Mouse (Mus musculus): ENCODE data around the gene Col9a2. TPM values are rescaled to one million over a fixed set of nuclear protein-coding genes. Genes with fewer than 3 reads are reported as not detected.

Gene Col9a2
- polyA plus RNA-seq (2014; fragmentation: Nextera tagmentation; extraction: Ambion mirVana) = 8.1 and 10.5 TPM in 2 replicates

- Histone ChIP-seq H3K4me2 (ENCODE audit: low read depth, low read length) (peak within 1 kb of the TSS; percentile 63), H3K9me3 (ENCODE audit: control insufficient read depth, low read length) (no peaks in the 10 kb centered on the region), H3K36me3 (ENCODE audit: control insufficient read depth, insufficient read depth, low read length) (no peaks in the 10 kb centered on the region), H3K9ac (replicated peaks; ENCODE audit: low read depth, low read length) (peak within 1 kb of the TSS; percentile 63), H3K27ac (ENCODE audit: low read depth, low read length) (peak within 1 kb of the TSS; percentile 34; the same call in 1 of the 2 replicates), H3K27me3 (ENCODE audit: control insufficient read depth, insufficient read depth, low read length) (no peaks in the 10 kb centered on the region; the same call in 1 of the 2 replicates), H3K4me1 (ENCODE audit: control insufficient read depth, insufficient read depth, low read length) (peaks cover 10% of the 10 kb centered on the region; the same call in 1 of the 2 replicates), H3K4me3 (ENCODE audit: low read depth, low read length) (peak within 1 kb of the TSS; percentile 38)
- peak; percentile 52 for ATAC-seq (ENCODE audit: low read depth)
- WGBS = 5% methylated on average over 46 of the region's 46 CpGs
Measured at GRCm38 (mm10) chr4:121039331-121040115, at the start of gene Col9a2. TSS of gene Col9a2 (plus strand) at chr4:121039385.

- no peak overlapping the region for H3K9ac ChIP-seq (replicated peaks; ENCODE audit: low read depth, low read length)
Measured at GRCm38 (mm10) chr4:120992284-120992683, 46.9 kb upstream of the Col9a2 start.

DNA sequence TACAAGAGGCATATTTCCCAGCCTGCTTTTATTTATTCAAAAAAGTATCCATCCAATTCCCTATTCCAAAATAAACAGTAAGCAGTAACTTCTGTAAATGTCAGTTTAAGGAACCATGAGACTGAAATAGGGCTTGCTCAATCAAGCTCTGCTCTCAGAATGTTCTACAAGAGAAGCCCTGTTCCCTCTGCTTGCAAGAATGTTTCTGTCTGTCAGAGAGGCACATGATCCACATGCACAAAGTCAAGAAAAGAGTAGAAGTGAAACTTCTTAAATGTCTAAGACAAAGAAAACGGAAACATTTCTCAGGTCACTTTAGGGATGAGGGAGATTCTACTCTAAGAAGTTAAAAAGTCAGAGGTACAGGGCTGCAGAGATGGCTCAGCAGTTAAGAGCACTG lies 46.2 kb upstream of the Col9a2 start:
- Histone ChIP-seq H3K4me3 (ENCODE audit: low read depth, low read length) (no peak overlapping the region), H3K36me3 (ENCODE audit: control insufficient read depth, insufficient read depth, low read length) (no peaks in the 10 kb centered on the region), H3K4me2 (ENCODE audit: low read depth, low read length) (no peak overlapping the region), H3K9me3 (ENCODE audit: control insufficient read depth, low read length) (no peaks in the 10 kb centered on the region), H3K27ac (ENCODE audit: low read depth, low read length) (no peak overlapping the region), H3K27me3 (ENCODE audit: control insufficient read depth, insufficient read depth, low read length) (no peaks in the 10 kb centered on the region), H3K4me1 (ENCODE audit: control insufficient read depth, insufficient read depth, low read length) (no peaks in the 10 kb centered on the region), H3K9ac (replicated peaks; ENCODE audit: low read depth, low read length) (no peak overlapping the region)
- no peak for ATAC-seq (ENCODE audit: low read depth)
- WGBS = 98% methylated on average over 1 of the region's 1 CpGs

More at GRCm38 (mm10) chr4:120992284-120992683, 46.9 kb upstream of the Col9a2 start:
- WGBS = 78% methylated on average over 2 of the region's 2 CpGs
- Histone ChIP-seq H3K9me3 (ENCODE audit: control insufficient read depth, low read length) (no peaks in the 10 kb centered on the region), H3K27ac (ENCODE audit: low read depth, low read length) (no peak overlapping the region), H3K4me3 (ENCODE audit: low read depth, low read length) (no peak overlapping the region), H3K27me3 (ENCODE audit: control insufficient read depth, insufficient read depth, low read length) (no peaks in the 10 kb centered on the region), H3K4me2 (ENCODE audit: low read depth, low read length) (no peak overlapping the region), H3K4me1 (ENCODE audit: control insufficient read depth, insufficient read depth, low read length) (no peaks in the 10 kb centered on the region), H3K36me3 (ENCODE audit: control insufficient read depth, insufficient read depth, low read length) (no peaks in the 10 kb centered on the region)
- no peak for ATAC-seq (ENCODE audit: low read depth)

DNA sequence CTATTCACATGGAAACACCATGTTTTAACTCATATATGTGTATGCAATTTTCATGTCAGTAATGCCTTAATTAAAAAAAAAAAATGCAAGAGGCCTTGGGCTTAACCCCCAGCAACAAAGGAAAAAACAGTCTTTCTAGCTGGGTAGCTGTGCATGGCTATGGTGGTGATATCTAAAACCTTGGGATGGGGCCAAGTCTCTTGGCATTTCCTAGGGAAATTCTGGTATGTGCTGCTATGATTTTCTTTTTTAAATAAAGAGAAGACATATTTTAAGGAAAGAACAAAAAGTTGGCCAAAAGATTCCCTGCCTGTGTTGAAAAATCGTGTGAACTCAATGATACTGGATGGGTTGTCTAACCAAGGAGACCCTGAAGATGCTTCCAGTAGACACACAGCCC lies 43.3 kb upstream of the Col9a2 start:
- no peak overlapping the region for H3K4me2 ChIP-seq (ENCODE audit: low read depth, low read length)
- H3K9ac ChIP-seq (replicated peaks; ENCODE audit: low read depth, low read length) = no peak overlapping the region
- H3K9me3 ChIP-seq (ENCODE audit: control insufficient read depth, low read length) = no peaks in the 10 kb centered on the region
- no peaks in the 10 kb centered on the region for H3K4me1 ChIP-seq (ENCODE audit: control insufficient read depth, insufficient read depth, low read length)
- no peak for ATAC-seq (ENCODE audit: low read depth)
- 87% methylated on average over 1 of the region's 1 CpGs for WGBS
- no peaks in the 10 kb centered on the region for H3K27me3 ChIP-seq (ENCODE audit: control insufficient read depth, insufficient read depth, low read length)
- no peak overlapping the region for H3K4me3 ChIP-seq (ENCODE audit: low read depth, low read length)
- H3K27ac ChIP-seq (ENCODE audit: low read depth, low read length) = no peak overlapping the region
- H3K36me3 ChIP-seq (ENCODE audit: control insufficient read depth, insufficient read depth, low read length) = no peaks in the 10 kb centered on the region

DNA sequence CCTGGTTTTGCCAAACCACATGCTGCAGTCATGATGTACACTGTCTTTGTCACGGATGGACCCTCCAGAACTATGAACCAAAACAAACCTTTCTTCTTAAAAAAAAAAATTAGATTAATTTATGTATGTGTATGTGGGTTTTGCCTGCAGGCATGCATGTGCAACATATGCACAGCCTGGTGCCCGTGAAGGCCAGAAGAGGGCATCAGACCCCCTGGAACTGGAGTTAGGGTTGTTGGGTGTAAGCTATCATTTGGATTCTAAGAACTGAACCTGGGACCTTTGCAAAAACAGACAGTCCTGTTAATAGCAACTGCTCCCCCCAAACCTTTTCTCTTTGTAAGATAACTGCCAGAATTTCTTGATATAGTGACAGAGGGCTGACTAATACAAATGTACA lies 38.1 kb upstream of the Col9a2 start:
- no peaks in the 10 kb centered on the region for H3K9me3 ChIP-seq (ENCODE audit: control insufficient read depth, low read length)
- 87% methylated on average over 2 of the region's 2 CpGs for WGBS
- no peak overlapping the region for H3K27ac ChIP-seq (ENCODE audit: low read depth, low read length)
- H3K9ac ChIP-seq (replicated peaks; ENCODE audit: low read depth, low read length) = no peak overlapping the region
- no peaks in the 10 kb centered on the region for H3K36me3 ChIP-seq (ENCODE audit: control insufficient read depth, insufficient read depth, low read length)
- H3K4me2 ChIP-seq (ENCODE audit: low read depth, low read length) = no peak overlapping the region
- peaks cover 25% of the 10 kb centered on the region for H3K4me1 ChIP-seq (ENCODE audit: control insufficient read depth, insufficient read depth, low read length)
- H3K27me3 ChIP-seq (ENCODE audit: control insufficient read depth, insufficient read depth, low read length) = no peaks in the 10 kb centered on the region
- H3K4me3 ChIP-seq (ENCODE audit: low read depth, low read length) = no peak overlapping the region
- no peak for ATAC-seq (ENCODE audit: low read depth)

GRCm38 (mm10) chr4:121001659-121002058 lies 37.5 kb upstream of the Col9a2 start:
- Histone ChIP-seq H3K36me3 (ENCODE audit: control insufficient read depth, insufficient read depth, low read length) (no peaks in the 10 kb centered on the region), H3K9me3 (ENCODE audit: control insufficient read depth, low read length) (no peaks in the 10 kb centered on the region), H3K4me2 (ENCODE audit: low read depth, low read length) (no peak overlapping the region), H3K4me1 (ENCODE audit: control insufficient read depth, insufficient read depth, low read length) (peaks cover 25% of the 10 kb centered on the region), H3K9ac (replicated peaks; ENCODE audit: low read depth, low read length) (no peak overlapping the region), H3K4me3 (ENCODE audit: low read depth, low read length) (no peak overlapping the region), H3K27ac (ENCODE audit: low read depth, low read length) (peak overlapping the region; percentile 84; the same call in 1 of the 2 replicates), H3K27me3 (ENCODE audit: control insufficient read depth, insufficient read depth, low read length) (no peaks in the 10 kb centered on the region)
- ATAC-seq (ENCODE audit: low read depth) = no peak
- WGBS = 76% methylated on average over 1 of the region's 1 CpGs

GRCm38 (mm10) chr4:121002400-121003171 lies 36.6 kb upstream of the Col9a2 start:
- Histone ChIP-seq H3K9me3 (ENCODE audit: control insufficient read depth, low read length) (no peaks in the 10 kb centered on the region), H3K27me3 (ENCODE audit: control insufficient read depth, insufficient read depth, low read length) (no peaks in the 10 kb centered on the region), H3K4me3 (ENCODE audit: low read depth, low read length) (no peak overlapping the region), H3K27ac (ENCODE audit: low read depth, low read length) (peak overlapping the region; percentile 84), H3K36me3 (ENCODE audit: control insufficient read depth, insufficient read depth, low read length) (no peaks in the 10 kb centered on the region), H3K4me1 (ENCODE audit: control insufficient read depth, insufficient read depth, low read length) (peaks cover 25% of the 10 kb centered on the region), H3K4me2 (ENCODE audit: low read depth, low read length) (peak overlapping the region; percentile 38), H3K9ac (replicated peaks; ENCODE audit: low read depth, low read length) (peak overlapping the region; percentile 32; the same call in 1 of the 2 replicates)
- WGBS = 7% methylated on average over 8 of the region's 8 CpGs
- peak; percentile 73 for ATAC-seq (ENCODE audit: low read depth)

GRCm38 (mm10) chr4:121003611-121004091 lies 35.5 kb upstream of the Col9a2 start:
- H3K27me3 ChIP-seq (ENCODE audit: control insufficient read depth, insufficient read depth, low read length) = no peaks in the 10 kb centered on the region
- H3K4me1 ChIP-seq (ENCODE audit: control insufficient read depth, insufficient read depth, low read length) = peaks cover 25% of the 10 kb centered on the region
- ATAC-seq (ENCODE audit: low read depth) = peak; percentile 80
- H3K4me2 ChIP-seq (ENCODE audit: low read depth, low read length) = peak overlapping the region; percentile 28; the same call in 1 of the 2 replicates
- no peaks in the 10 kb centered on the region for H3K9me3 ChIP-seq (ENCODE audit: control insufficient read depth, low read length)
- H3K4me3 ChIP-seq (ENCODE audit: low read depth, low read length) = no peak overlapping the region
- WGBS = 12% methylated on average over 3 of the region's 3 CpGs
- no peak overlapping the region for H3K9ac ChIP-seq (replicated peaks; ENCODE audit: low read depth, low read length)
- no peaks in the 10 kb centered on the region for H3K36me3 ChIP-seq (ENCODE audit: control insufficient read depth, insufficient read depth, low read length)
- H3K27ac ChIP-seq (ENCODE audit: low read depth, low read length) = peak overlapping the region; percentile 89

DNA sequence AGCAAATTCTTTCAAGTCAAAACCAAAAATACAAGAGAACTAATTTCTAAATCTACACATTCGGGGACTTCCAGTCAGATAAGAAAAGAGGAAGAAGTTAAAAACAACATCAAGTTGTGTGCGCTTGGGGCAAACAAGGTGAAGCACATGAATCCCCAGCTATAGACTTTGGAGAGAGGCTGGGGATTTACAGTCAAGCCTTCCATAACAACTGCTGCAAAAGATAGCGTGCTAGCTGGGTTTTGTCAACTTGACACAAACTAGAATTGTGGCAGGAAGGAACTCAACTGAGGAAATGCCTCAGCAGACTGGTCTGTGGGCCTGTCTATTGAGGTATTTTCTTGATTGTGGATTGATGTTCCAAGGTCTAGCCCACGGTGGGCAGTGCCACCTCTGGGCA lies 34.5 kb upstream of the Col9a2 start:
- Histone ChIP-seq H3K27ac (ENCODE audit: low read depth, low read length) (no peak overlapping the region), H3K9me3 (ENCODE audit: control insufficient read depth, low read length) (no peaks in the 10 kb centered on the region), H3K4me3 (ENCODE audit: low read depth, low read length) (no peak overlapping the region), H3K27me3 (ENCODE audit: control insufficient read depth, insufficient read depth, low read length) (no peaks in the 10 kb centered on the region), H3K9ac (replicated peaks; ENCODE audit: low read depth, low read length) (no peak overlapping the region), H3K4me2 (ENCODE audit: low read depth, low read length) (no peak overlapping the region), H3K4me1 (ENCODE audit: control insufficient read depth, insufficient read depth, low read length) (peaks cover 29% of the 10 kb centered on the region), H3K36me3 (ENCODE audit: control insufficient read depth, insufficient read depth, low read length) (no peaks in the 10 kb centered on the region)
- 78% methylated on average over 4 of the region's 4 CpGs for whole genome bisulfite sequencing
- no peak for ATAC-seq (ENCODE audit: low read depth)

All from neural tube, embryonic 14.5 days (tissue).